Mouse (Mus musculus): ENCODE results near the gene Ebpl. TPM values are rescaled to one million over a fixed set of nuclear protein-coding genes. Genes with fewer than 3 reads are reported as not detected.

The Ebpl gene
- total and polyA plus RNA-seq, 3 experiments: 1.0 to 14.3 (median 3.4) TPM

DNA sequence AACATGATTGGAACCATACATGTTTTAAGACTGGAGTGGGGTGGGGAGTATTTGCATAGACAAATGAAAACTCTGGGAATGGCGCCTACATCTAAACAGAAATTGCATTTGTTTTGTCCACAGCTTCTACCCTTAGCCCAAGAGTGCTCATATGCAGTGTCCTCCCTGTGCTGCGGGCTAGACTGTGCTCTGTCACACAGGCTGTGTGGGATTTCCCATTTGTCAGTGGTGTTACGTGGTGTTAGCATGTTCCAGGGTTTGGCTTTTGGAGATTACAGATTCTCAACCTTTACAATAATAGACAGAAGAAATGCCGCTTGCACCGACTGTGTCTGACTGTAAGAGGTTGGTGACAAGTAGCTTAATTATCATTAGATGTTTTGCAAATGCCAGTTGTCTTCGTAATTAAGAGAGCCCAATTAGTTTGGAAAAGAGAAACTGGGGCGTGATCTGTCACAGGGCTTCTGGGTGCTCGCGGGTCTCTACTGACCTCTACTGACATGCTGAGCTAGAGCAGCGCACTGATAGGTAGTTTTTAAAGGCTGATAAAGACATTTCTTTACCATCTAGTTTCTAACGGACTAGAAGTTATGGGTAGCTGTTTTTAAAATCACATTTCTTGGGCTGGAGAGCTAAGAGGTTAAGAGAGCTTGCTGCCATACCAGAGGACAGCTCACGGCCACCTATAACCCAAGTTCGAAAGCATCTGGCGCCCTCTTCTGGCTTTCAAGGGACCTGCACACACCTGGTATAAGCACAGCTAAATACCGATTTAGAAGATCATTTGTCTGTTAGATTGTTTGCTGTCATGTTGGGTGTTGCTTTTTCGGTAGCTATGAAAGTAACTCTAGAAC is 66.1 kb downstream of the Ebpl start:
- Histone ChIP-seq H3K79me2 (ENCODE audit: control insufficient read depth, insufficient read depth, low read length, poor library complexity) (no peaks in the 10 kb centered on the region), H3K4me3 (ENCODE audit: control insufficient read depth in 1 of 2, insufficient read depth in 1 of 2, low read depth in 2 of 2, low read length in 2 of 2) (peak overlapping the region; percentile 56 to 78), H3K4me1 (ENCODE audit: control insufficient read depth in 1 of 2, insufficient read depth in 2 of 2, low read length in 2 of 2) (no peaks in the 10 kb centered on the region), H3K9me3 (replicated peaks; ENCODE audit: insufficient read depth, low read length) (no peaks in the 10 kb centered on the region), H3K9ac (ENCODE audit: control insufficient read depth, low read depth, low read length, poor library complexity, severe bottlenecking) (peak overlapping the region; percentile 46; the same call in 1 of the 2 replicates), H3K36me3 (ENCODE audit: control insufficient read depth in 1 of 2, insufficient read depth in 2 of 2, low read length in 2 of 2) (no peaks in the 10 kb centered on the region; a peak in 1 of 4 replicates), H3K27ac (ENCODE audit: control insufficient read depth, low read depth, low read length) (no peak overlapping the region), H3K27me3 (ENCODE audit: control insufficient read depth in 1 of 2, insufficient read depth in 2 of 2, low read length in 2 of 2) (no peaks in the 10 kb centered on the region)
- no peak for TF ChIP-seq UBTF (IDR thresholded peaks at IDR 0.05; ENCODE audit: borderline replicate concordance, insufficient read depth, low read depth, low read length)
- no peak; the same call in 1 of the 2 replicates for TF ChIP-seq MXI1 (IDR thresholded peaks at IDR 0.05; ENCODE audit: low read depth, low read length)
- TF ChIP-seq CTCF (IDR thresholded peaks at IDR 0.05 in 2 of 3, conservative IDR thresholded peaks at IDR 0.05 in 1 of 3; ENCODE audit: control insufficient read depth in 1 of 3, insufficient read depth in 1 of 3, low read depth in 2 of 3, low read length in 3 of 3, poor library complexity in 1 of 3, severe bottlenecking in 1 of 3): peak; percentile 54 to 86 (median 66)
- TF ChIP-seq SMC3 (IDR thresholded peaks at IDR 0.05; ENCODE audit: low read depth, low read length): peak; percentile 52; the same call in 1 of the 2 replicates
- TF ChIP-seq EP300 (IDR thresholded peaks at IDR 0.05; ENCODE audit: low read depth in 1 of 2, low read length in 2 of 2): no peak
- TF ChIP-seq TBP (IDR thresholded peaks at IDR 0.05; ENCODE audit: low read depth, low read length): peak; percentile 40; the same call in 1 of the 2 replicates
- TF ChIP-seq RAD21 (IDR thresholded peaks at IDR 0.05; ENCODE audit: low read depth, low read length): peak; percentile 46
- peak; percentile 51; the same call in 1 of the 2 replicates for TF ChIP-seq ZC3H11A (IDR thresholded peaks at IDR 0.05; ENCODE audit: low read depth, low read length)
- no peak for TF ChIP-seq ELF1 (IDR thresholded peaks at IDR 0.05; ENCODE audit: low read depth, low read length)
- peak; percentile 90 for DNase-seq (ENCODE audit: low read depth, low spot score)

DNA sequence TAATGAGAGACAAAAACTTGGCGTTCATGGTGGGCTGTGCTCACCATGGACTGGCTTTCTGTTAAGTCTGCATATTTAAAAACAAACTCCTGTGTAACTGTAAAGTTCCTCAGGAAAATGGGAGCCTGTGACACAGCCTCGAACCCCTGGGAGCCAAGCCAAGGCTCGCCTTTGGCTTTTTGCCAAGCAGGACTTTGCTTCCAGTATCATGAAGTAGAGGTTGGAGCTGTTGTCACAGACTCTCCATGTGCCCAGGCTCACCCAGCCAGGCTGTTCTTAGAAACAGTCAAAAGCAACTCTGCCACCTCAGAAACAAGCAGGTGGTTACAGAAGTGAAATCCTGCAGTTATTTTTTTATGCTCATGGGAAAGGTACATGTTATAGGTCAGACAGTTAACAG is 69.6 kb downstream of the Ebpl start:
- H3K4me3 ChIP-seq (ENCODE audit: control insufficient read depth in 1 of 2, insufficient read depth in 1 of 2, low read depth in 2 of 2, low read length in 2 of 2): no peak overlapping the region
- H3K9ac ChIP-seq (ENCODE audit: control insufficient read depth, low read depth, low read length, poor library complexity, severe bottlenecking): no peak overlapping the region
- no peaks in the 10 kb centered on the region for H3K9me3 ChIP-seq (replicated peaks; ENCODE audit: insufficient read depth, low read length)
- H3K79me2 ChIP-seq (ENCODE audit: control insufficient read depth, insufficient read depth, low read length, poor library complexity): no peaks in the 10 kb centered on the region
- no peak overlapping the region for H3K27ac ChIP-seq (ENCODE audit: control insufficient read depth, low read depth, low read length)
- H3K27me3 ChIP-seq (ENCODE audit: control insufficient read depth in 1 of 2, insufficient read depth in 2 of 2, low read length in 2 of 2): no peaks in the 10 kb centered on the region
- DNase-seq (ENCODE audit: low read depth, low spot score): no peak
- H3K36me3 ChIP-seq (ENCODE audit: control insufficient read depth in 1 of 2, insufficient read depth in 2 of 2, low read length in 2 of 2): no peaks in the 10 kb centered on the region; a peak in 1 of 4 replicates
- H3K4me1 ChIP-seq (ENCODE audit: control insufficient read depth in 1 of 2, insufficient read depth in 2 of 2, low read length in 2 of 2): no peaks in the 10 kb centered on the region
- TF ChIP-seq TAL1 (IDR thresholded peaks at IDR 0.05; ENCODE audit: low read length) (no peak), MAFK (IDR thresholded peaks at IDR 0.05; ENCODE audit: borderline replicate concordance, low read depth, low read length) (no peak), CHD1 (IDR thresholded peaks at IDR 0.05; ENCODE audit: low read depth, low read length) (no peak), JUND (IDR thresholded peaks at IDR 0.05; ENCODE audit: low read depth, low read length) (no peak), USF2 (IDR thresholded peaks at IDR 0.05; ENCODE audit: borderline replicate concordance in 1 of 2, insufficient read depth in 1 of 2, low read depth in 1 of 2, low read length in 2 of 2) (no peak), E2F4 (IDR thresholded peaks at IDR 0.05; ENCODE audit: borderline replicate concordance, low read depth, low read length) (no peak), UBTF (IDR thresholded peaks at IDR 0.05; ENCODE audit: borderline replicate concordance, insufficient read depth, low read depth, low read length) (no peak), CHD2 (IDR thresholded peaks at IDR 0.05; ENCODE audit: low read length) (no peak), EP300 (IDR thresholded peaks at IDR 0.05; ENCODE audit: low read depth in 1 of 2, low read length in 2 of 2) (no peak), MXI1 (IDR thresholded peaks at IDR 0.05; ENCODE audit: low read depth, low read length) (no peak), POLR2A (IDR thresholded peaks at IDR 0.05; ENCODE audit: control insufficient read depth in 1 of 2, insufficient read depth in 1 of 2, low read depth in 1 of 2, low read length in 2 of 2, poor library complexity in 1 of 2) (no peak)

Measured in MEL (cell line).